Mouse (Mus musculus): Measurements from ENCODE around the gene Llgl2.

DNA sequence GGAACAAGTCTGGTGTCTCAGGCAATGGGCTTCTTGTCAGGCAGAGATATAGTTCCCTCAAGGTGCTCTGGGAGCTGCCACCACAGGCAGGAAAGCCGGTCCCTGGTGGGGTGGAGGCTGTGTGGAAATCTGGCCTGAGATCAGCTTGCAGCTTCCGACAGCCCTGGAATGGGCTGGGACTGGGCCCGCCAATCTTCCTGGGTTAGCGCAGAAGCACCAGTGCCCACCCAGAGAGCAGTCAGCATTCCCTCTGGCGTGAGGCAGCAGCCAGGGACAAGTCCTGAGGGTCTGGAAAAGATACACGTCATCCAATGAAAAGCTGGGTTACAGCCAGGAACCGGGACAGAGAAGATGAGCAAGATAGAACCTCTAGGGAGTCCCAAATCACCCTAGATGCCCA, 11.8 kb upstream of the Llgl2 start:
- TF ChIP-seq CTCF (IDR thresholded peaks at IDR 0.05) (no peak), EP300 (IDR thresholded peaks at IDR 0.05) (no peak)
